Mouse (Mus musculus): ENCODE data around the gene Myom3.

The Myom3 gene

DNA sequence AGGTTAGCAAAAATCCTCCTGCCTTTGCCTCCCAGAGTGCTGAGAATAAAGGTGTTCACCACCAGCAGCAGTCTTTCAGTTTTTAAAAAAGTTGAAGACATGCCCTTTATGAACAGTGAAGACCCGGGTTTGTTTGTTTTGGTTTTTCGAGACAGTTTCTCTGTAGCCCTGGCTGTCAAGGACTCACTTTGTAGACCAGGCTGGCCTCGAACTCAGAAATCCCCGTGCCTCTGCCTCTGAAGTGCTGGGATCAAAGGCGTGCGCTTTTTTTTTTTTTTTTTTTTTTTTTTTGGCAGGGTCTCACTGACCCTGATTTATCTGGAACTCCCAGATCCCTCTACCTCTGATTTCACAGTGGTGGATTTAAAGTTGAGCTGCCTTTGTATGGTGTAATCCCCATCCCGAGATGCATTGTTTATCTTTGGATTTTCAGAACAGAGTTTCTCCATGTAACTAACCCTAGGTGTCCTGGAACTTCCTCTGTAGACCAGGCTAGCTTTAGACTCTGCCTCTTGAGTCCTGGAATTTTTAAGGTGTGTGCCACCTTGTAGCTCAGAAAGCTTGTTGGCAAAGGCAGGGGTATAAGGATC lies 98.2 kb downstream of the Myom3 start:
- no peak for DNase-seq
